Mouse (Mus musculus): ENCODE data around the gene Cs.

Gene Cs

DNA sequence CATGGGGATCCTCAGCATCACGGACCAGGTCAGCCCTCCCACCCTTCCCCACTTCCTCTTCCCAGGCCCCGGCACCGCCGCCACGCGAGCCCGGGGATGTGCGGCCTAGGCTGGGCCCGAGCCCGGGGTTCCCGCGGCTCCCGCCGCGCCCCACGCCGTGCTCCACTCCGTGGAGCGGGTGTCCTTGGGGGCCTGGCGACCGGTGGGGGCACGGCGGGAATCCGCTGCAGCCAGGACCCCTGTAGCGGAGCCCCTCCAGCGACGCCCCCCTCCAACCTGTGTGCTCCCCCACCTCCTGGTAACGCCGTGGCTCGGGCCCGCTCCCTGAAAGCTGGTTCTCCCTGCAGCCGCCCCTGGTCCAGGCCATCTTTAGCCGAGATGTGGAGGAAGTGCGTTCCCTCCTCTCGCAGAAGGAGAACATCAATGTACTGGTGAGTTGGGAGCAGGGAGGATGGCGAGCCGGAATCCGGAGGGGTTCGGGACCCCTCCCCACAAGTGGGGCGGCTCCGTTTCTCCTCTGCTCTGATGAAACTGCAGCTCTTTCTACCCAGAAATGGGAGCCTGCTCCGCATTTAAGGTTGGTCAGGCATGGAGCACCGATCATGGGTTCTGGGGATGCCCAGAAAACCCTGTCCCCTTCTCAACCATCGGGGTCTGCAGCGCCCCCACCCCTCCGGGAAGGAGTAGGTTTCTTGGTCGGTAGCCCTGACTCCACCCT lies 39.8 kb downstream of the Cs start:
- DNase-seq = peak; percentile 52

DNA sequence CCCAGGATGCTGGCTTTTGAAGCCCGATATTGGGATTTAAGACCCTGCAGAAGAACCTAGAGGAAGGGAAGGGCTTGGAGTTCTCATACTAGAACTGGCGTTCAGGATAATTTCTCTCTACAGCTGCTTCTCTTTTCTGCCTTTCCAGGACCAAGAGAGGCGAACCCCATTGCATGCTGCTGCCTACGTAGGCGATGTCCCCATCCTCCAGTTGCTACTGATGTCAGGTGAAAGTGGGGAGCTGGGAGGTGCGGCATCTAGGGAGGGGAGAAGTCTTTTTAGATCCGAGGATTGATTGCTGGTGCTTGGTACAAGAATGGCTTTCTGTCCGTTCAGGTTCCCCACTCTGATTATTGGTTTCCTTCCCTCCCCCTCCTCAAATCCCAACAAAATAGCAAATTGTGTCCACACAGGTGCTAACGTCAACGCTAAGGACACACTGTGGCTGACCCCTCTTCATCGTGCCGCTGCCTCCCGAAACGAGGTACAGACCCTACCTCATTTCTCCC lies 40.5 kb downstream of the Cs start:
- no peak for DNase-seq

GRCm38 (mm10) chr10:128378462-128378861 lies 40.9 kb downstream of the Cs start:
- DNase-seq = no peak

DNA sequence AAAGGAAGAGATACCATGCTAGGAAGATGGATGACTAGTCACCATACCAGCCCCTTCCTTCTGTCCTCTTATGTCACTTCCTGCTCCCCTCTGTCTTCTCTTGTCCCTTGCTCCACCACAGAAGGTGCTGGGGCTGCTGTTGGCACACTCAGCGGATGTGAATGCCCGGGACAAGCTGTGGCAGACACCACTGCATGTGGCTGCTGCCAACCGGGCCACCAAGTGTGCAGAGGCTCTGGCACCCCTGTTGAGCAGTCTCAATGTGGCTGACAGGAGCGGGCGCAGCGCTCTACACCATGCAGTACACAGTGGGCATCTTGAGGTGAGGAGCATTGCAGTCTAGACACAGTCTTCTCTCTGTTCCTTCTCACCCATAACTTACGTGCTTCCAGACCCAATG lies 41.7 kb downstream of the Cs start:
- no peak for DNase-seq

DNA sequence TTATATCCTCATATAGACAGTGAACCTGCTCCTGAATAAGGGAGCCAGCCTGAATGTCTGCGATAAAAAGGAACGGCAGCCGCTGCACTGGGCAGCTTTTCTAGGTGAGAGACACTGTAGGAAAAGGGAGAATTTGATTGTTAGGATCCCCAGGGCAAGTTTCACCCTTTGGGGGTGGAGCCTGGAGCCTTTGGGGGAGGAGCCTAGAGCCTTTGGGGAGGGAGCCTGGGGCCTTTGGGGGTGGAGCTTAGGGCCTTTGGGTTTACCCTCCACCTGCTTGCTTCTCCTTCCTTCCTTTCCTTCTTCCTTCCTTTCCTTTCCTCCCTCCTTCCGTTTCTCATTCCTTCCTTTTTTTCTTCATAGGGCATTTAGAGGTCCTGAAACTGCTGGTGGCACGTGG lies 43.0 kb downstream of the Cs start:
- no peak for DNase-seq

DNA sequence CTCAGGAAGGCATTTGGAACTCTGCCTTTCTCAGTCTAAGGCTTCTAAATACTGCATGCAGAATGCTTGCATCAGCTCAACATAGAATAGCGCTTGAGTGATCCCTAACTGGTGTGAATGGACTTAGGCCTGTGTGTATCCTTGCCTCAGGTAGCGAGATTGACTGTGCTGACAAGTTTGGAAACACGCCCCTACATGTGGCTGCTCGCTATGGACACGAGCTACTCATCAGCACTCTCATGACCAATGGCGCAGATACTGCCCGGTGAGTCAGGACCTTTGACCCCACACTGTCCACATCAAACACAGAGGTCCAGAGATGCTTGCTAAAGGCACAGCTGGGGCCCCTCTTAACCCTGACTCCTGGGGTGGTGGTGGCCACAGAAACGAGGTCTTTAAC lies 44.9 kb downstream of the Cs start:
- no peak for DNase-seq

DNA sequence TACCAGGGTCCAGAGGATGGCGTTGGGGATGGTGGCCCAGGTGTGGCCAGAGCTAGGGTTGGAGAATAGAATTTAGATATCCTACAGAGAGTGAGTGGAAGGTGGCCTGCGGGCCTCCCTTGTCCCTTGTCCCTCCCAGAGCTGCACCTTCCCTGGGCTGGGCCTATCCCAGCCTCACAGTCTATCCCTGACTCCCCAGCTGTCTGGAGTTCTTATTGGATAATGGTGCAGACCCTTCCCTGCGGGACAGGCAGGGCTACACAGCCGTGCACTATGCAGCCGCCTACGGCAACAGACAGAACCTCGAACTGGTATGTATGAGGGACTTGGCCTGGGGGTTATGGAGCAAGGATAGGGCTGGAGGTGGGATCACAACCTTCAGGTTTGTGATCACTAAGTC lies 48.4 kb downstream of the Cs start:
- DNase-seq = no peak

DNA sequence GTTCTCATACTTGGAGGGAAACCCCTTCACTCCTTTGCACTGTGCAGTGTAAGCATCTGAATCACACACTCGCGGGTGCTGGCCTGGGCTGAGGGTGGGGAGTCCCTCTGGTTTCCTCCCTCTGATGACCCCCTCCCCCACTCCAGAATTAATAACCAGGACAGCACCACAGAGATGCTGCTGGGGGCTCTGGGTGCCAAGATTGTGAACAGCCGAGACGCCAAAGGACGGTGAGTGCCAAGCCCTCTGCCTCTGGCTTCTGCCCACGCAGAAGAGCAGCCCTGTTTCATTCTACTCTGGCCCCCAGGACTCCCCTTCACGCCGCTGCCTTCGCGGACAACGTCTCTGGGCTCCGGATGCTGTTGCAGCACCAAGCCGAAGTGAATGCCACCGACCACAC lies 51.4 kb downstream of the Cs start:
- no peak for DNase-seq

DNA sequence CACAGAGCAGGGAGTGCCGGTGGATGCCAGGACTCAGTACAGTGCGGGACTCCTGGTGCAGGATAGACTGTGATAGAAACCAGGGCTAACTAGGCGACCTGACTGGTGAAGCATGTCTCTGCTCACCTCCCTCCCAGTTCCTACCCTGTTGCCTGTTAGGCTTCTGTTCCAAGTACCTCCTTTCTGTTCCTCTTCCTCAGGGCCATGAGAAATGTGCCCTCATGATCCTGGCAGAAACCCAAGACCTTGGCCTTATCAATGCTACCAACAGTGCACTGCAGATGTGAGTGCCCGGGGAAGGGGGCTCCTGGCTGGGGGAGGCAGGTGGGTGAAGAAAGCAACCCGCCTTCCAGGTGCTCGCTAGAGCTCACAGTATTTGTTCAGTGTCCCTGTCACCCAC lies 52.0 kb downstream of the Cs start:
- no peak for DNase-seq

- DNase-seq = no peak
Observed at GRCm38 (mm10) chr10:128390366-128390765, 52.8 kb downstream of the Cs start.

DNA sequence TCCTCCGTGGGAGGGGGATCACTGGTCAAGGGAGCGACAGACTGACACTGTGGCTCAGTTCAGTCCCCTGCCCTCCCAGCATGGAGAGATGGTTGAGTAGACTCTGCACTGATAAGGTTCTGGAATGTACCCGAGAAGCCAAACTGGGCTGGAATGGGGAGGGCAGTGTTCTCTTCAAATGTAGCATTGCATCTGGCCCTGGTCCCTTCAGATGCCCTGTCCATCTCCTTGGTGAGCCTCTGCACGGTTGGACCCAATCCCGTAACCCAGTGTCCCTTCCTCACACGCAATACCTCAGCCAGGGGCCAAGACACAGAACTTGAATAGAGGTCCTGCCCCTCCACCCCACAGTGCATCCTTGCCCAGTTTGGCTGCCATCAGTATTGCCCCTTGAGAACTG lies 54.3 kb downstream of the Cs start:
- no peak for DNase-seq

- DNase-seq = no peak
Observed at GRCm38 (mm10) chr10:128396017-128396673, 58.6 kb downstream of the Cs start.

GRCm38 (mm10) chr10:128396716-128397264 lies 59.3 kb downstream of the Cs start:
- DNase-seq = no peak

GRCm38 (mm10) chr10:128397466-128397865 lies 59.9 kb downstream of the Cs start:
- no peak for DNase-seq

- DNase-seq = no peak
Observed at GRCm38 (mm10) chr10:128400338-128400737, 62.8 kb downstream of the Cs start.

DNA sequence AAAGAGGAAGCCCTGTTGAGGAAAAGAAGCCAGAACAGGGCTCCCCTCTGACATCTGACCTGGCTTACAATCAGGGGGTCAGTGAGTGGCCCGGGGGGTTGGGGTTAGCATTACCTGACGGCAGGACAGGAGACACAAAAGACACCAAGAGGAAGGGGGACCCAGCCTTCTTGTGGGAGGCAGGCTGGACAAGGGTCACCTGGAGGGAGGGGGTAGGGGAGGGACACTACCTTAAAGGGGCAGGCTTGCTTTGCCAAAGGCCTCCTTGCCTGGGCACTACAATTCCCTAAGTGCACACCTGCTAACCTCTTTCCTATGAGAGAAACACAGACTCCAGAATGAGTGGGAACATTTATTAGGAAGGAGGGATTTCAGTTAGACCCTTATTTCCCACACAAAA lies 63.5 kb downstream of the Cs start, which contains the start of gene Slc39a5:
Gene Slc39a5, minus strand, starts transcription at position 174 of the 400 bp plus-strand sequence.
- DNase-seq = no peak

DNA sequence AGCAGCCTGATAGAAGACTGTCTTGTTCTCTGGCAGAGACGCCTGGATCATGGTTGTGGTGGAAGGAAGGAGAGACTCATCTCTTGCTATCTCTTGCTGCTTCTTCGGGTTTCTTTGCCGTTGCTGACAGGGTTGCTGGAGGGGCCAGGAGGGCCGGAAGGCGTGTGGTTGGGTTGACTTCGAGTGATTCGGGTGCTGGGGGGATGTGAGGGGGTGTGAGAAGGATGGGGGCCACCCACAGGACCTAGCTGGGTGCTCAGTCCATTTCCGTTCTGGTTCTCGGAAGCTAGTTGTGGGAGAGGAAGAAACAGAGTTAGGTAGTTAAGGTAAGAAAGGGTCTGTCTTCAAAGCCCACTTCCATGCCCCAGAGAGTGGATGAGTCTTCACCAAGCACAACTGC lies 64.1 kb downstream of the Cs start:
- DNase-seq = no peak

GRCm38 (mm10) chr10:128403931-128404330 lies 66.4 kb downstream of the Cs start:
- DNase-seq = no peak

DNA sequence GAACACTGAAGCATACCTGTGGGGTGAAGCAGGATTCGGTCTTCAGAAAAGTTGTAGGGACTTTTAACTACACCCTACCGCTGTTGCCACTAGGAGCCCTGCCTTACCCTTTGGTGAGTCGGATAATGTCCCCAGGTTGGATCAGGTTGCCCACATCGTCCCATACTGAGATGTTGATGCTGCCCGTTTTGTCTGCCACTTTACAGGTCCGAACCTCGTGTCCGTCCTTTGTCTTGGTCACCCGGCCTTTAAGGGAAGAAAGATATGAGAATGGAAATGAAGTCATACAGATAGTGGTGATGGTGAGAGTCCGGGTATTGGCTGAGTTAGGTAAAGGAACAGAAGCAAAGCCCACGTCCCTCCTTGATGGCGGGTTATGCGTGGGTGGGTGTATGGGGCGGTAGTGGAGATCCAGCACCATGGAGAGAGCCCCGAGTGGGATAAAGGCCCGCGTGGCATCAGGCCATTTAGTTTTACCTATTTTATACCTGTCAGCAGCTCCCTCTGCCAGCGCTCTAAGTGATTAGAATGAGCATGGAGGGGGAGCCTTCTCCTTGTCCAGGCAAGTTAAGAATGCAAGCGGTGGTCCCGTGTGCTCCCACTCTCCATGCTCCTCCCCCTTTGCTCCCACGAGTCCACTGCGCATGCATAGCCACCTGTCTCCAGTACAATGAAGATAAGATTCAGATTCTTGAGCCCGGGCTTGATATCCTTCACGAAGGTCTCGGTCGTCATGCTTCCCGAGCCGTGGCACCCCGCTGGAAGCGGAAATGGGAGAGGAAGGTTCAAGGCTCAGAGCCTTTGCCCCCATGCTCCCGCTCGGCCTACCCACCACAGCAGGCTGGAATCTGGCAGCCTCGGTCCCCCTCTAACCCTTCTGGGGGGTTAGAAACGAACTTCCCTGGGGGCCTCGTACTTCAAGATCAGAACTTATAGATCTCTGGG lies 71.3 kb downstream of the Cs start:
- DNase-seq = no peak

DNA sequence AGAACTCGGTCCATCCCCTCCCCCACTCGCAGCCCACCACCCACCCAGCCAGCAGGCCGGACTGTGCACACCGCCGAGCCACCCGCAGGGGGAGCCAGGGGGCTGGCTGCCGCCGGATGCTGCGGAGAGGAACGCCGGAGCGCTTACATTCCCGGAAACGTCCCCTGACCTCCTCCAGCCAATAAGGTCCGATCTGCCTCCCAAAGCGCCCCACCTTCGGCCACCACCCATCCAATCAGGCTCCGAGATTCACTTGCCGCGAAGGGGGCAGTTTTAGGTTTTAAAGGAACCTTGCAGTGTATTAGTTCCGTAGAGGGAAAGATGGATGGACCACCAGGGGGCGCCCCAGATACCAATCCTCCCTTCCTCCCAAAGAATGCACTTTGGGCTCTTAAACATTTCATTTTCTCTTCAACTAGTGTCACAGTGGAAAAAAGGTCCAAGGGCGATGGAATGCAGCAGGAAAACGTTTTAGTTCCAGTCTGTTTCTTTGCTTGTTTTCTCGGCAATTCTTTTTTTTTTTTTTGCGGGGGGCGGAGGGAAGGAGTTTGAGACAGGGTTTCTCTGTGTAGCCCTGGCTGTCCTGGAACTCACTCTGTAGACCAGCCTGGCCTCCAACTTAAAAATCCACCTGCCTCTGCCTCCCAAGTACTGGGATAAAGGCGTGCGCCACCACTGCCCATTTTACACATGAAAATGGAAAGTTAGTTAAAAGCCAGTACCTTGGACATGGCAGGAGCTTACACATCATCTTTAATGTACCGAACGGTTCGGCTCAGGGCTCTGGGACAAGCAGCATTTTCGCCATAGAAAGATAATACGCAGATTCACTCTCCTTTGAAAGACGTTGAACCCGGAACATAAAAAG lies 72.4 kb downstream of the Cs start:
- peak; percentile 99 for DNase-seq

DNA sequence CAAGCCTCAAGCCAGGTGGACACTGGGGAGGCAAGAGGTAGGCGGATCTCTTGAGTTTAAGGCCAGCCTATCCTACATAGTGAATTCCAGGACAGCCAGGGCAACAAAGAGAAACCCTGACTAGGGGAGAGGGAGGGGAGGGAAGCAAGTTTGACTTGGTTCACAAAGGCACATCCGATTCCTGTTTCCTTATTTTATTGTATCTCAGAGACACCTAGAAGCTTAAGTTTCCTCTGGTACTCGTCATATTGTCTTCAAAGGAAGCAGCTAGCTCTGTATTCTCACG lies 73.0 kb downstream of the Cs start:
- no peak for DNase-seq

Measured in right cerebral cortex, postnatal 14 days (tissue).